Mouse (Mus musculus) lung, embryonic 16.5 days (tissue): ENCODE results near the gene Mrpl1. TPM values are rescaled to one million over a fixed set of nuclear protein-coding genes. Genes with fewer than 3 reads are reported as not detected.

Source experiments
- ATAC-seq: fragments of 200-750 bp; cut with Nextera tagmentation; 2 replicates; pipeline ENCODE4 v1.8.0; 2017; ENCODE audit warnings: low read depth, mild to moderate bottlenecking, moderate library complexity
- H3K27ac ChIP-seq: fragments of 300-500 bp; sonication (generic); 2 replicates; pipeline ENCODE4 v1.5.1; 2014; ENCODE audit warnings: mild to moderate bottlenecking, control low read depth, low read length
- H3K27me3 ChIP-seq: fragments of 300-500 bp; sonication (generic); 2 replicates; pipeline ENCODE4 v1.6.1; 2014; ENCODE audit warnings: low read depth, low read length, mixed read lengths; ENCODE audit not compliant: control insufficient read depth, insufficient read depth
- H3K36me3 ChIP-seq: fragments of 300-500 bp; sonication (generic); 2 replicates; pipeline ENCODE4 v1.6.1; 2014; ENCODE audit warnings: low read length; ENCODE audit not compliant: control insufficient read depth, insufficient read depth
- H3K4me1 ChIP-seq: fragments of 300-500 bp; sonication (generic); replicated peaks from 2 replicates; pipeline ENCODE4 v1.6.1; 2014; ENCODE audit warnings: low read length, mixed read lengths; ENCODE audit not compliant: control insufficient read depth, insufficient read depth
- H3K4me2 ChIP-seq: fragments of 300-500 bp; sonication (generic); 2 replicates; pipeline ENCODE4 v1.6.1; 2014; ENCODE audit warnings: low read depth, low read length, control low read depth
- H3K4me3 ChIP-seq: fragments of 300-500 bp; sonication (generic); 2 replicates; pipeline ENCODE4 v1.5.1; 2014; ENCODE audit warnings: mild to moderate bottlenecking, low read length, control low read depth
- H3K9ac ChIP-seq: fragments of 300-500 bp; sonication (generic); 2 replicates; pipeline ENCODE4 v1.6.1; 2014; ENCODE audit warnings: low read length, control low read depth
- H3K9me3 ChIP-seq: fragments of 300-500 bp; sonication (generic); 2 replicates; pipeline ENCODE4 v1.6.1; 2016; ENCODE audit warnings: low read length; ENCODE audit not compliant: control insufficient read depth
- WGBS: fragments of 180-500 bp; shearing (Covaris S2); extraction: QIAGEN DNeasy Blood & Tissue Kit; methylation state at CpG from one replicate; pipeline ENCODE4 v1.1.7; 2014; 5-methylcytosine and 5-hydroxymethylcytosine counted together
- polyA plus RNA-seq: library from polyadenylated mRNA; unstranded; fragments of >200 nt; fragmentation: Nextera tagmentation; extraction: Ambion mirVana; gene quantifications from 2 replicates; pipeline ENCODE4 v1.2.1, GENCODE M21; 2015

Mrpl1 gene
- polyA plus RNA-seq, 1 experiment from 2014 or later = 21.3 TPM

DNA sequence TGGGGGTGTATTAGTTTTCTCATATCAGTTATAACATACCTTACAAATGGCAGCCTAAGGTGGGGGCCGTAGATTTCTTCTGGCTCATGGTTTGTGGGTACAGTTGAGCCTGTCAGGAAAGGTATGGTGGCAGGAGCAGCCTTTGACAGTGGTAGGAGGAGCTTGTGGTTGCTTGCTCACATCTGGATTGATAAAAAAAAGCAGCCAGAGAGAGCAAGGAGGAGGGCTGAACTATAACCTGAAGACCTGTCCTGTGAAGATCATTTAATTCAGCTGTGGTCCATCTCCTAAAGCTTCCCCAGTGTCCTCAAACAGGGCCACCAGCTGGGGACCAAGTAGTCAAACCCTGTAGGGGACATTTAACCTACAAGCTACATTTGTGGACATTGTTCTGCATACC, 12.0 kb downstream of the Mrpl1 start:
- H3K4me2 ChIP-seq = no peak overlapping the region
- no peak overlapping the region for H3K9ac ChIP-seq
- peaks cover 7% of the 10 kb centered on the region; the same call in 1 of the 2 replicates for H3K4me1 ChIP-seq
- H3K27ac ChIP-seq = no peak overlapping the region
- no peaks in the 10 kb centered on the region for H3K9me3 ChIP-seq
- no peak for ATAC-seq
- H3K27me3 ChIP-seq = no peaks in the 10 kb centered on the region
- H3K4me3 ChIP-seq = no peak overlapping the region
- 89% methylated on average over 1 of the region's 1 CpGs for WGBS
- H3K36me3 ChIP-seq = peaks cover 3% of the 10 kb centered on the region; the same call in 1 of the 2 replicates

DNA sequence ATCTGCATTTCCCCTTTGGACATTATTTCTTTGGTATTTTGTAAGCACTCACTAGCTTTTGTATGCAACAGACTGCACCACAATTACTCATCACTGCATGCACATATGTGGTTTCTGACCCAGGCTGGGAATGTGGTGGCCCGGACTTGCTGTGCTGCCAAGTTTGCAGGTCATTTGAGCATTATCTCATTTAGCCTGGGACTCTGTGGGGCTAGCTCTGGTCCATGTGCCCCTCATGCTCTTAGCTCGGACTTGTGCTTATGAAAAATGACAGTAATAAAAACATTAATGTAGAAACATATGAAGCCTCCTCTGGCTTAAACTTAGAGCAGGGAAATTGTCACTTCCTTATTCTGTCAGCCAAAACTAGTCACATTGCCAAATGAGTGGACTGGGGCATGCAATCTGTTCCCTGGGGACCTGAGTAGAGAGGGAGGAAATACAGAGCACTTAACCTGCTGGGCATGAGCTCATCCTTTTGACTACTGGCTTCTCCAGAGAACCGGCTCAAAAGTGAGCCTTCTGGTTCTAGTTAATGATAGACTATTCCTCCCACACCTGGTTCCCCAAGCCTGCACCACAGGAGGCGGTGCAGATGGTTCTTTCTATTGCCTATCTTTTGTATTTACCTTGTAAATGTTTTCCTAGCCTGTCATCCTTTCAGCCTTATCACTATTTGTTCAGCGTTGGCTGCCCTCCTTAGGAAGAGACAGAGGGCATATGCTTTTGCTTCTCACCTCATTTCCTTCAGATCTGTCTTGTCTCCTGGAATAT, 12.7 kb downstream of the Mrpl1 start:
- peaks cover 7% of the 10 kb centered on the region; the same call in 1 of the 2 replicates for H3K4me1 ChIP-seq
- peak; percentile 36; the same call in 1 of the 2 replicates for ATAC-seq
- H3K27ac ChIP-seq = no peak overlapping the region
- H3K4me3 ChIP-seq = no peak overlapping the region
- H3K36me3 ChIP-seq = peaks cover 9% of the 10 kb centered on the region; the same call in 1 of the 2 replicates
- no peaks in the 10 kb centered on the region for H3K9me3 ChIP-seq
- H3K4me2 ChIP-seq = no peak overlapping the region
- H3K9ac ChIP-seq = no peak overlapping the region
- WGBS = 25% methylated on average over 5 of the region's 5 CpGs
- no peaks in the 10 kb centered on the region for H3K27me3 ChIP-seq

DNA sequence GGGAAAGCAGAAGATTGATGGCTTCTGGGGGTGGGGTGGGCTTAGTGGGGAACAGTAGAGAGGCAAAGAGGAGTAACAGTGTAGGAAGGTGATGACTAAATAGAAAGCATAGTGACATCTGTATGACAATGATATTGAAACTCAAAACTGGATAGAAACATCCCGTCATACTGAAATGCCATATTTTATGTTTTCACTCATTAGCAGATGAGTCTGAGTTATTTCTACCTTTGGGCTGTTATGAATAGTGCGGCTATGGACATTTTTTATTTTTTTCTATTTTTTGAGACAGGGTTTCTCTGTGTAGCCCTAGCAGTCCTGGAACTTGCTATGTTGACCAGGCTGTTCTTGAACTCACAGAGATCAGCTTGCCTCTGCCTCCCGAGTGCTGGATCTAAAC, 13.7 kb downstream of the Mrpl1 start:
- 95% methylated on average over 3 of the region's 3 CpGs for WGBS
- ATAC-seq = no peak
- Histone ChIP-seq H3K27ac (no peak overlapping the region), H3K36me3 (peaks cover 10% of the 10 kb centered on the region; the same call in 1 of the 2 replicates), H3K4me1 (peaks cover 7% of the 10 kb centered on the region; the same call in 1 of the 2 replicates), H3K4me3 (no peak overlapping the region), H3K27me3 (no peaks in the 10 kb centered on the region), H3K4me2 (no peak overlapping the region), H3K9me3 (no peaks in the 10 kb centered on the region), H3K9ac (no peak overlapping the region)

DNA sequence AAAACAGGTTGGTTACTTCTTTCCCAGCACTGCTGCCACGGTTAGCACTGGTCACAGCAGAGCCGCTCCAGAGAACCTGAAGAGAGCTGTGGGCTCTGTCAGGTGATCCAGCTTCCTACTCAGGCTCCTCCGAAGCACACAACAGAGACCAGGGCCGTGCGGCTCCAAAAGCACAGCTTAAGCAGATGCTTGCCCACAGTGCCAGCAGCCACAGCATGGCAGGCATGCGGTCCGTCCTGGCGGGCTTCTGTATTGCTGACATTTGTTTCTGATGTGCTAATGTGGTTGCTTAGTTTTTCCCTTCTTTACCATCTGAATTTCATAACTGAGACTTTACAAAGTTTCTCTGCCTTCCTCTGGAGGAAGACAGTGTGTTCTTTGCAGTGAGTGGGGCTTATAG, 17.2 kb downstream of the Mrpl1 start:
- H3K9me3 ChIP-seq = no peaks in the 10 kb centered on the region
- no peak overlapping the region for H3K27ac ChIP-seq
- no peak overlapping the region for H3K9ac ChIP-seq
- no peak for ATAC-seq
- peaks cover 15% of the 10 kb centered on the region for H3K36me3 ChIP-seq
- WGBS = 93% methylated on average over 8 of the region's 8 CpGs
- H3K27me3 ChIP-seq = no peaks in the 10 kb centered on the region
- no peak overlapping the region for H3K4me2 ChIP-seq
- H3K4me3 ChIP-seq = no peak overlapping the region
- peaks cover 2% of the 10 kb centered on the region; the same call in 1 of the 2 replicates for H3K4me1 ChIP-seq

DNA sequence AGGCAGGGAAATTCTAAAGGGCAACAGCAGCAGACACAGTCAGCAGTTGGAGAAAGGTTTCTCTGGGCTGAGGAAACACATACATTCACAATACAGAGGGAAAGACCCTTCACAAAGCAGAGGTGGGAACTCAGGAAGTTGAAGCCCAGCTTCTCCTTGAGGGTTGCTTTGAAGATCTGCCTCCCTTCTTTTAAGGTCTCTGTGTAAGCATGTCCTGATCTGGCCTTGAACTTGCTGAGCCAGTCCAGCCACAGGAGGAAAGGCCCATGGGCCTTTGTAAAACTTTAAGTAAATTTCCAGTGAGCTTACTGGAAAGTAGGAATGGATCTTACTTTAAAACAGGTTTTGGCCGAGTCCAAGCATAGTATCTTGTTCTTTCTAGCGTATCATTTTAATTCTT, 19.7 kb downstream of the Mrpl1 start:
- Histone ChIP-seq H3K9ac (no peak overlapping the region), H3K27me3 (no peaks in the 10 kb centered on the region), H3K36me3 (peaks cover 15% of the 10 kb centered on the region), H3K4me3 (no peak overlapping the region), H3K27ac (no peak overlapping the region), H3K4me1 (no peaks in the 10 kb centered on the region), H3K9me3 (no peaks in the 10 kb centered on the region), H3K4me2 (no peak overlapping the region)
- ATAC-seq = no peak
- 86% methylated on average over 2 of the region's 2 CpGs for WGBS

DNA sequence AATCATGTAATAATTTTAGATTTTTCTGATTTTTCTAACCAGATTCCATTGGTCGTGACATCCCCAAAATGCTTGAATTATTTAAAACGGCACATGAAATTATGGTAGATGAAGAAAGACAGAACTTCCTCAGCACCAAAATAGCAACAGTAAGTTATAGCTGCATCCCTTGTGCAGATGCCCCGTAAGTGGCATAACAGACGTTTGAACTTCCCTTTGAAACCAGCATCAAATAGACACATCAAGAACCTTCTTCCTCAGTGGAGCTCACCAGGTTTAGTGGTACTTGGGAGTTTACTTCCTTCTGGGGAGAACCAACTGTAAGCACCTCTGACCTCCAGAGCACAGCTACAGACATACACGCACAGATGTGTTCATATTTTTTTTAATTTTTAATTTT, 29.5 kb downstream of the Mrpl1 start:
- H3K4me2 ChIP-seq = no peak overlapping the region
- H3K4me1 ChIP-seq = no peaks in the 10 kb centered on the region
- H3K36me3 ChIP-seq = peaks cover 9% of the 10 kb centered on the region
- H3K4me3 ChIP-seq = no peak overlapping the region
- 86% methylated on average over 5 of the region's 5 CpGs for WGBS
- H3K27ac ChIP-seq = no peak overlapping the region
- H3K9me3 ChIP-seq = no peaks in the 10 kb centered on the region
- no peaks in the 10 kb centered on the region for H3K27me3 ChIP-seq
- ATAC-seq = no peak
- no peak overlapping the region for H3K9ac ChIP-seq

DNA sequence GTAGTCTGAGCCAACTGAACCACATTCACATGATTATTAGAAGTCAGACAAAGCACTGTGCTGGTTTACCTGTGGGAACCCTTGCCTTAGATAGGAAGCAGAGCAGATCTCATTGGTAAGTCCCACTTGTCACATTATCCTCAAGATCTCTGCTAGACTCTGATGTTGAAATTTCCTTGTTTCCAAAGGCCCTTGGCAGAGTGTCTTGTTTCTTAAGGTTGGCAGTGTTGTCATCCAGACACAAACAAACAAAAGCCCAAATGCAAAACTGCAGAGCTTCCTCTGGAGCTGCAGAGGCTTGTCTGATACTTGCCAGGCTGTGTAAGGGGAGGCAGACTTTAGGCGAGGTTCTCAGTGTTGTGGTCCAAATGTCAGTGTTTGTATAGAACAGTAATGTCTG, 31.6 kb downstream of the Mrpl1 start:
- ATAC-seq = no peak
- WGBS = 79% methylated on average over 1 of the region's 1 CpGs
- no peak overlapping the region for H3K9ac ChIP-seq
- H3K27me3 ChIP-seq = no peaks in the 10 kb centered on the region
- H3K27ac ChIP-seq = no peak overlapping the region
- no peaks in the 10 kb centered on the region for H3K4me1 ChIP-seq
- H3K9me3 ChIP-seq = no peaks in the 10 kb centered on the region
- peaks cover 9% of the 10 kb centered on the region for H3K36me3 ChIP-seq
- H3K4me2 ChIP-seq = no peak overlapping the region
- no peak overlapping the region for H3K4me3 ChIP-seq

DNA sequence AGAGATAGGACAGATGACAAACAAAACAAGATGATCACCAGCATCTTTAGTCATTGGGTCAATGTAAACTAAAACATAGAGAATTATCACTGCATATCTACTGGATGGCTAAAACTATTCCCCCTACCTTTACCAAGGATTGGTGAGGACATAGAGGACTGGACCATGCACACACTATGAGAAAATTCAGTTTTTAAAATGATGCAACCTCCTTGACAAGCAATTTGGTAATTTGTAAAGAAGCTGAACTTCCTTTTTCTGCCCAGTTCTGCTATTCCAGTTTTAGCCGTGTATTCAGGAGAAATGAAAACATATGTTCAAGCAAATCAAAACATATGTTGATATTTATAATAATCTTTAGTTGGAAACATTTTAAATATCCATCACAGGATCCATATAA, 35.2 kb downstream of the Mrpl1 start:
- Histone ChIP-seq H3K27ac (no peak overlapping the region), H3K36me3 (peaks cover 4% of the 10 kb centered on the region), H3K4me2 (no peak overlapping the region), H3K4me1 (no peaks in the 10 kb centered on the region), H3K27me3 (no peaks in the 10 kb centered on the region), H3K9me3 (no peaks in the 10 kb centered on the region), H3K9ac (no peak overlapping the region), H3K4me3 (no peak overlapping the region)
- no peak for ATAC-seq
- WGBS = 64% methylated on average over 1 of the region's 1 CpGs

DNA sequence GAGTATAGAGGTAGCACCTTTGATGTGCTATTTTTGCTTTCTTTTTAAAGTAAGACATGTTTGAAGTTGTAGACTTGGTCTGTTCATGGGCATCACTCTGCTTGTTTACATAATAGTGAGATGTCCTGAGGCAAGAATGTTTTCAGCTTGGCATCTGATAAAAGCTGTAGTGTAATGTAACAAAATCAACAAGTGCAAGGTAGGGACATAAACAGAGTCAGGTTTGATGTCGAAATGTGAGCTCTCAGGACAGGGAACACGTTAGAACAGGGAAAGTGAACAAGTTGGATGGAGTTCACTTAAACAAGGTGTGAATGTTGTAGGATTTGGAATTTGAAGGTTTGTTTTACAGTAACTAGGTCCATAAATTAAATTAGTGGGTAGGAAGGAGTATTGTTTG, 44.7 kb downstream of the Mrpl1 start:
- H3K36me3 ChIP-seq = no peaks in the 10 kb centered on the region
- no peaks in the 10 kb centered on the region for H3K9me3 ChIP-seq
- no peak for ATAC-seq
- 50% methylated on average over 2 of the region's 2 CpGs for WGBS
- no peaks in the 10 kb centered on the region for H3K27me3 ChIP-seq
- H3K9ac ChIP-seq = no peak overlapping the region
- H3K4me3 ChIP-seq = no peak overlapping the region
- no peak overlapping the region for H3K4me2 ChIP-seq
- H3K4me1 ChIP-seq = no peaks in the 10 kb centered on the region
- no peak overlapping the region for H3K27ac ChIP-seq
